Mouse (Mus musculus) MEL (cell line): ENCODE measurements around the gene Spink2. TPM values are rescaled to one million over a fixed set of nuclear protein-coding genes. Genes with fewer than 3 reads are reported as not detected.
"Not testable (repeated sequence)": the region's sequence is repeated elsewhere in the genome, so short reads cannot be mapped to it uniquely, and the experiment has no call there.

Experiments used
- DNase-seq: peaks from one replicate; pipeline ENCODE4 v3.0.0; 2011; ENCODE audit warnings: low read depth, low spot score
- H3K27ac ChIP-seq: 2 replicates; pipeline ENCODE4 v1.5.1; 2012; ENCODE audit warnings: low read depth, mild to moderate bottlenecking, control low read depth, low read length, moderate library complexity; ENCODE audit not compliant: control insufficient read depth
- H3K27me3 ChIP-seq, 2 experiments: fragments of 150-350 bp in 1 of 2; sonication (generic) in 1 of 2; 2 replicates each; pipeline ENCODE4 v1.6.1; 2012; ENCODE audit warnings: low read length in 2 of 2, mild to moderate bottlenecking in 2 of 2, improper control_type of control experiment in 1 of 2, moderate library complexity in 1 of 2; ENCODE audit not compliant: insufficient read depth in 2 of 2, control insufficient read depth in 1 of 2
- H3K36me3 ChIP-seq, 2 experiments: 2 replicates each; pipeline ENCODE4 v1.6.1; 2012 to 2014; ENCODE audit warnings: low read length in 2 of 2, improper control_type of control experiment in 1 of 2, inconsistent platforms in 1 of 2, mild to moderate bottlenecking in 1 of 2; ENCODE audit not compliant: insufficient read depth in 2 of 2, control insufficient read depth in 1 of 2
- H3K4me1 ChIP-seq, 2 experiments: fragments of 150-350 bp in 1 of 2; sonication (generic) in 1 of 2; 2 replicates each; pipeline ENCODE4 v1.6.1; 2012; ENCODE audit warnings: low read length in 2 of 2, improper control_type of control experiment in 1 of 2, mild to moderate bottlenecking in 1 of 2; ENCODE audit not compliant: insufficient read depth in 2 of 2, control insufficient read depth in 1 of 2
- H3K4me3 ChIP-seq, 2 experiments: fragments of 150-350 bp in 1 of 2; sonication (generic) in 1 of 2; 2 replicates each; pipeline ENCODE4 v1.5.1; 2012; ENCODE audit warnings: low read depth in 2 of 2, low read length in 2 of 2, mild to moderate bottlenecking in 2 of 2, moderate library complexity in 2 of 2, control low read depth in 1 of 2, improper control_type of control experiment in 1 of 2; ENCODE audit not compliant: control insufficient read depth in 1 of 2, insufficient read depth in 1 of 2
- H3K79me2 ChIP-seq: 2 replicates; pipeline ENCODE4 v1.6.1; 2012; ENCODE audit warnings: mild to moderate bottlenecking, low read length, moderate library complexity; ENCODE audit not compliant: control insufficient read depth, poor library complexity, insufficient read depth
- H3K9ac ChIP-seq: 2 replicates; pipeline ENCODE4 v1.6.1; 2012; ENCODE audit warnings: low read depth, mild to moderate bottlenecking, control low read depth, low read length, moderate library complexity; ENCODE audit not compliant: control insufficient read depth, poor library complexity, severe bottlenecking
- H3K9me3 ChIP-seq: fragments of 150-350 bp; sonication (generic); replicated peaks from 2 replicates; pipeline ENCODE4 v1.6.1; 2012; ENCODE audit warnings: mild to moderate bottlenecking, low read length, improper control_type of control experiment, moderate library complexity; ENCODE audit not compliant: insufficient read depth
- CTCF ChIP-seq, 3 experiments: IDR thresholded peaks in 2 of 3; conservative IDR thresholded peaks in 1 of 3; 2 replicates each; pipeline ENCODE4 v1.5.1; 2011 to 2012; ENCODE audit warnings: low read length in 3 of 3, low read depth in 2 of 3, mild to moderate bottlenecking in 2 of 3, improper control_type of control experiment in 1 of 3, inconsistent platforms in 1 of 3, mixed read lengths in 1 of 3, moderate library complexity in 1 of 3; ENCODE audit not compliant: control insufficient read depth in 1 of 3, insufficient read depth in 1 of 3, poor library complexity in 1 of 3, severe bottlenecking in 1 of 3
- EP300 ChIP-seq, 2 experiments: IDR thresholded peaks; 2 replicates each; pipeline ENCODE4 v1.6.1; 2011; ENCODE audit warnings: improper control_type of control experiment in 2 of 2, low read length in 2 of 2, low read depth in 1 of 2, mild to moderate bottlenecking in 1 of 2
- ETS1 ChIP-seq: IDR thresholded peaks from 2 replicates; pipeline ENCODE4 v1.6.1; 2012; ENCODE audit warnings: low read depth, mild to moderate bottlenecking, inconsistent platforms, low read length, improper control_type of control experiment, moderate library complexity
- GATA1 ChIP-seq: IDR thresholded peaks from 2 replicates; pipeline ENCODE4 v1.6.1; 2011; ENCODE audit warnings: low read depth, low read length, improper control_type of control experiment
- MAX ChIP-seq: IDR thresholded peaks from 2 replicates; pipeline ENCODE4 v1.6.1; 2011; ENCODE audit warnings: low read length, improper control_type of control experiment
- MAZ ChIP-seq: IDR thresholded peaks from 2 replicates; pipeline ENCODE4 v1.6.1; 2012; ENCODE audit warnings: low read depth, mild to moderate bottlenecking, inconsistent platforms, low read length, improper control_type of control experiment
- MYC ChIP-seq: IDR thresholded peaks from 2 replicates; pipeline ENCODE4 v1.6.1; 2011; ENCODE audit warnings: low read depth, mild to moderate bottlenecking, low read length, improper control_type of control experiment, moderate library complexity
- NRF1 ChIP-seq: IDR thresholded peaks from 2 replicates; pipeline ENCODE4 v1.6.1; 2014; ENCODE audit warnings: low read depth, mild to moderate bottlenecking, inconsistent platforms, low read length, improper control_type of control experiment, moderate library complexity; ENCODE audit not compliant: poor library complexity, insufficient read depth, severe bottlenecking
- POLR2A ChIP-seq, 2 experiments: IDR thresholded peaks; 2 replicates each; pipeline ENCODE4 v1.6.1; 2011 to 2012; ENCODE audit warnings: low read length in 2 of 2, mild to moderate bottlenecking in 2 of 2, control low read depth in 1 of 2, improper control_type of control experiment in 1 of 2, low read depth in 1 of 2, moderate library complexity in 1 of 2; ENCODE audit not compliant: control insufficient read depth in 1 of 2, insufficient read depth in 1 of 2, poor library complexity in 1 of 2
- POLR2AphosphoS2 ChIP-seq: IDR thresholded peaks from 2 replicates; pipeline ENCODE4 v1.6.1; 2011; ENCODE audit warnings: low read length, improper control_type of control experiment
- POLR2AphosphoS5 ChIP-seq: IDR thresholded peaks from 2 replicates; pipeline ENCODE4 v1.6.1; 2012; ENCODE audit warnings: low read depth, borderline replicate concordance, mild to moderate bottlenecking, inconsistent platforms, low read length, moderate library complexity, mixed read lengths
- RAD21 ChIP-seq: IDR thresholded peaks from 2 replicates; pipeline ENCODE4 v1.6.1; 2011; ENCODE audit warnings: mild to moderate bottlenecking, low read depth, low read length, improper control_type of control experiment
- SIN3A ChIP-seq: IDR thresholded peaks from 2 replicates; pipeline ENCODE4 v1.6.1; 2012; ENCODE audit warnings: low read length, improper control_type of control experiment, inconsistent platforms
- SMC3 ChIP-seq: IDR thresholded peaks from 2 replicates; pipeline ENCODE4 v1.6.1; 2011; ENCODE audit warnings: low read depth, low read length, improper control_type of control experiment
- TBP ChIP-seq: IDR thresholded peaks from 2 replicates; pipeline ENCODE4 v1.8.0; 2011; ENCODE audit warnings: low read depth, low read length, improper control_type of control experiment
- TCF12 ChIP-seq: IDR thresholded peaks from 2 replicates; pipeline ENCODE4 v1.6.1; 2014; ENCODE audit warnings: low read depth, mild to moderate bottlenecking, inconsistent platforms, low read length, improper control_type of control experiment, moderate library complexity
- UBTF ChIP-seq: IDR thresholded peaks from 2 replicates; pipeline ENCODE4 v1.6.1; 2012; ENCODE audit warnings: low read depth, mild to moderate bottlenecking, inconsistent platforms, low read length, improper control_type of control experiment, moderate library complexity, borderline replicate concordance; ENCODE audit not compliant: insufficient read depth
- USF1 ChIP-seq: IDR thresholded peaks from 2 replicates; pipeline ENCODE4 v1.6.1; 2014; ENCODE audit warnings: low read depth, mild to moderate bottlenecking, inconsistent platforms, low read length, improper control_type of control experiment, moderate library complexity
- ZMIZ1 ChIP-seq: IDR thresholded peaks from 2 replicates; pipeline ENCODE4 v1.6.1; 2012; ENCODE audit warnings: low read depth, mild to moderate bottlenecking, inconsistent platforms, low read length, improper control_type of control experiment, moderate library complexity
- polyA plus RNA-seq, 2 experiments: library from polyadenylated mRNA; stranded (reverse) in 1 of 2; unstranded in 1 of 2; fragments of >175 nt in 1 of 2; fragments of >200 nt in 1 of 2; gene quantifications; 2 replicates each; pipeline versions ENCODE4 v1.2.1 to v1.2.4; 2012; ENCODE audit warnings: low replicate concordance in 2 of 2, low read depth in 1 of 2; ENCODE audit not compliant: insufficient read length in 2 of 2, insufficient read depth in 1 of 2, missing spikeins in 1 of 2
- total RNA-seq: library from RNA; depleted of rRNA; stranded (reverse); fragments of 300-350 nt; gene quantifications from 2 replicates; pipeline ENCODE4 v1.2.3, GENCODE M21; 2012

Spink2 gene
- total and polyA plus RNA-seq, 3 experiments: not detected

DNA sequence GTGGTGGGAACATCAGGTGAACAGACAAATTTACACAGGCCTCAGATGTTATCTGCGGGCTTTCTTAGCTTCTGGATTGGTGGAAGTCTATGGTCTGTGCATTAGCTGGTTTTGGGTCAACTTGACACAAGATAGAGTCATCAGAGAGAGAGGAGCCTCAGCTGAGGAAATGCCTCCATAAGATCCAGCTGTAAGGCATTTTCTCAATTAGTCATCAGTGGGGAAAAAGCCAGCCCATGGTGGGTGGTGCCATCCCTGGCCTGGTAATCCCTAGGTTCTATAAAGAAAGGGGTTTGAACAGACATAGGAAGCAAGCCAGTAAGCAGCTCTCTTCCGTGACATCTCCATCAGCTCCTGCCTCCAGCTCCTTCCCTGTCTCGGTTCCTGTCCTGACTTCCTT lies 25.9 kb downstream of the Spink2 start:
- Histone ChIP-seq H3K9ac (no peak overlapping the region), H3K4me3 (no peak overlapping the region), H3K27me3 (no peaks in the 10 kb centered on the region; a peak in 1 of 4 replicates), H3K27ac (no peak overlapping the region), H3K79me2 (no peaks in the 10 kb centered on the region), H3K4me1 (0 out of 4 replicates have a peak, but pooled peaks cover 0 to 4% of the 10 kb centered on the region in 2 experiments), H3K36me3 (no peaks in the 10 kb centered on the region), H3K9me3 (no peaks in the 10 kb centered on the region)
- DNase-seq: no peak
- TF ChIP-seq SIN3A (no peak), USF1 (no peak), POLR2AphosphoS2 (no peak), CTCF (IDR thresholded peaks at IDR 0.05 in 2 of 3, conservative IDR thresholded peaks at IDR 0.05 in 1 of 3; ENCODE audit: control insufficient read depth in 1 of 3, insufficient read depth in 1 of 3, low read depth in 2 of 3, low read length in 3 of 3, poor library complexity in 1 of 3, severe bottlenecking in 1 of 3) (no peak), ZMIZ1 (no peak), TCF12 (no peak), NRF1 (no peak), MYC (no peak), MAX (no peak), POLR2AphosphoS5 (no peak), UBTF (no peak), ETS1 (no peak), MAZ (no peak), EP300 (IDR thresholded peaks at IDR 0.05; ENCODE audit: low read depth in 1 of 2, low read length in 2 of 2) (no peak), RAD21 (no peak)

GRCm38 (mm10) chr5:77183876-77184275 lies 27.4 kb downstream of the Spink2 start:
- not testable (repeated sequence) for H3K4me3 ChIP-seq, H3K27me3 ChIP-seq, H3K36me3 ChIP-seq, H3K27ac ChIP-seq, H3K4me1 ChIP-seq, DNase-seq, H3K79me2 ChIP-seq, H3K9me3 ChIP-seq, H3K9ac ChIP-seq

- no peak overlapping the region for H3K27ac ChIP-seq
- no peaks in the 10 kb centered on the region for H3K27me3 ChIP-seq
- no peaks in the 10 kb centered on the region for H3K79me2 ChIP-seq
- no peak overlapping the region for H3K4me3 ChIP-seq
- no peak overlapping the region for H3K9ac ChIP-seq
- H3K36me3 ChIP-seq: no peaks in the 10 kb centered on the region
- peaks cover 0 to 6% of the 10 kb centered on the region in 2 experiments; a peak in 1 of 4 replicates for H3K4me1 ChIP-seq
- DNase-seq: peak; percentile 59
- TF ChIP-seq POLR2A (IDR thresholded peaks at IDR 0.05; ENCODE audit: control insufficient read depth in 1 of 2, insufficient read depth in 1 of 2, low read depth in 1 of 2, low read length in 2 of 2, poor library complexity in 1 of 2) (no peak), UBTF (no peak), GATA1 (no peak), NRF1 (no peak), SMC3 (no peak), RAD21 (no peak), TBP (no peak)
- TF ChIP-seq, all 39 proteins: peak for 0
- no peaks in the 10 kb centered on the region for H3K9me3 ChIP-seq
Observed at GRCm38 (mm10) chr5:77183338-77183737, 27.9 kb downstream of the Spink2 start.
